Mouse (Mus musculus): ENCODE measurements around the gene Znfx1. TPM values are rescaled to one million over a fixed set of nuclear protein-coding genes. Genes with fewer than 3 reads are reported as not detected.

Znfx1 gene
- total and polyA plus RNA-seq, 2 experiments from 2014 or later = 4.4 to 25.4 TPM

- Histone ChIP-seq H3K9ac (no peak overlapping the region), H3K4me1 (ENCODE audit: insufficient read depth) (peaks cover 12% of the 10 kb centered on the region; the same call in 1 of the 2 replicates), H3K27me3 (ENCODE audit: insufficient read depth, low read length) (no peaks in the 10 kb centered on the region), H3K4me3 (ENCODE audit: low read depth, low read length) (no peak overlapping the region), H3K4me2 (ENCODE audit: low read depth) (no peak overlapping the region), H3K36me3 (ENCODE audit: insufficient read depth) (no peaks in the 10 kb centered on the region), H3K27ac (ENCODE audit: low read depth, low read length) (peak overlapping the region; percentile 75), H3K9me3 (ENCODE audit: low read length) (no peaks in the 10 kb centered on the region)
- DNase-seq = peak; percentile 51
- WGBS = 30% methylated on average over 18 of the region's 18 CpGs
- no peak for TF ChIP-seq CTCF (IDR thresholded peaks at IDR 0.05; ENCODE audit: low read depth)
- ATAC-seq = peak; percentile 61
These were observed 16.9 kb upstream of the Znfx1 start for GRCm38 (mm10) chr2:167079535-167080257.

- peak overlapping the region; percentile 75 for H3K27ac ChIP-seq (ENCODE audit: low read depth, low read length)
- no peak overlapping the region for H3K4me3 ChIP-seq (ENCODE audit: low read depth, low read length)
- ATAC-seq (peak; percentile 78), DNase-seq (peak; percentile 66)
- H3K4me1 ChIP-seq (ENCODE audit: insufficient read depth) = peaks cover 12% of the 10 kb centered on the region; the same call in 1 of the 2 replicates
- H3K4me2 ChIP-seq (ENCODE audit: low read depth) = no peak overlapping the region
- no peaks in the 10 kb centered on the region for H3K36me3 ChIP-seq (ENCODE audit: insufficient read depth)
- no peaks in the 10 kb centered on the region for H3K27me3 ChIP-seq (ENCODE audit: insufficient read depth, low read length)
- TF ChIP-seq CTCF (IDR thresholded peaks at IDR 0.05; ENCODE audit: low read depth) = no peak
- H3K9me3 ChIP-seq (ENCODE audit: low read length) = no peaks in the 10 kb centered on the region
- H3K9ac ChIP-seq = no peak overlapping the region
- WGBS = 52% methylated on average over 9 of the region's 9 CpGs
These were observed 16.2 kb upstream of the Znfx1 start for GRCm38 (mm10) chr2:167078931-167079495.

- WGBS = 49% methylated on average over 7 of the region's 7 CpGs
- H3K27ac ChIP-seq (ENCODE audit: low read depth, low read length) = no peak overlapping the region
- no peak overlapping the region for H3K4me2 ChIP-seq (ENCODE audit: low read depth)
- H3K9ac ChIP-seq = no peak overlapping the region
- H3K27me3 ChIP-seq (ENCODE audit: insufficient read depth, low read length) = no peaks in the 10 kb centered on the region
- TF ChIP-seq CTCF (IDR thresholded peaks at IDR 0.05; ENCODE audit: low read depth) = no peak
- no peaks in the 10 kb centered on the region for H3K9me3 ChIP-seq (ENCODE audit: low read length)
- ATAC-seq = no peak
- DNase-seq = no peak
- H3K4me1 ChIP-seq (ENCODE audit: insufficient read depth) = peaks cover 12% of the 10 kb centered on the region; the same call in 1 of the 2 replicates
- no peak overlapping the region for H3K4me3 ChIP-seq (ENCODE audit: low read depth, low read length)
- no peaks in the 10 kb centered on the region for H3K36me3 ChIP-seq (ENCODE audit: insufficient read depth)
These were observed 15.7 kb upstream of the Znfx1 start for GRCm38 (mm10) chr2:167078486-167078885.

GRCm38 (mm10) chr2:167077199-167077962 is 14.6 kb upstream of the Znfx1 start:
- H3K27ac ChIP-seq (ENCODE audit: low read depth, low read length) = no peak overlapping the region
- 86% methylated on average over 11 of the region's 11 CpGs for WGBS
- H3K4me2 ChIP-seq (ENCODE audit: low read depth) = no peak overlapping the region
- DNase-seq (no peak), ATAC-seq (no peak)
- peaks cover 12% of the 10 kb centered on the region; the same call in 1 of the 2 replicates for H3K4me1 ChIP-seq (ENCODE audit: insufficient read depth)
- no peak overlapping the region for H3K9ac ChIP-seq
- H3K36me3 ChIP-seq (ENCODE audit: insufficient read depth) = no peaks in the 10 kb centered on the region
- no peak overlapping the region for H3K4me3 ChIP-seq (ENCODE audit: low read depth, low read length)
- no peak for TF ChIP-seq CTCF (IDR thresholded peaks at IDR 0.05; ENCODE audit: low read depth)
- no peaks in the 10 kb centered on the region for H3K27me3 ChIP-seq (ENCODE audit: insufficient read depth, low read length)
- no peaks in the 10 kb centered on the region for H3K9me3 ChIP-seq (ENCODE audit: low read length)

GRCm38 (mm10) chr2:167076759-167077158 is 13.9 kb upstream of the Znfx1 start:
- no peak overlapping the region for H3K4me2 ChIP-seq (ENCODE audit: low read depth)
- ATAC-seq (no peak), DNase-seq (no peak)
- no peak overlapping the region for H3K27ac ChIP-seq (ENCODE audit: low read depth, low read length)
- 67% methylated on average over 2 of the region's 2 CpGs for WGBS
- H3K9ac ChIP-seq = no peak overlapping the region
- peaks cover 12% of the 10 kb centered on the region; the same call in 1 of the 2 replicates for H3K4me1 ChIP-seq (ENCODE audit: insufficient read depth)
- H3K4me3 ChIP-seq (ENCODE audit: low read depth, low read length) = no peak overlapping the region
- H3K27me3 ChIP-seq (ENCODE audit: insufficient read depth, low read length) = no peaks in the 10 kb centered on the region
- TF ChIP-seq CTCF (IDR thresholded peaks at IDR 0.05; ENCODE audit: low read depth) = no peak
- H3K36me3 ChIP-seq (ENCODE audit: insufficient read depth) = no peaks in the 10 kb centered on the region
- no peaks in the 10 kb centered on the region for H3K9me3 ChIP-seq (ENCODE audit: low read length)

- H3K27me3 ChIP-seq (ENCODE audit: insufficient read depth, low read length) = no peaks in the 10 kb centered on the region
- no peak for TF ChIP-seq CTCF (IDR thresholded peaks at IDR 0.05; ENCODE audit: low read depth)
- H3K4me2 ChIP-seq (ENCODE audit: low read depth) = no peak overlapping the region
- DNase-seq (no peak), ATAC-seq (no peak)
- peaks cover 12% of the 10 kb centered on the region; the same call in 1 of the 2 replicates for H3K4me1 ChIP-seq (ENCODE audit: insufficient read depth)
- WGBS = 97% methylated on average over 4 of the region's 4 CpGs
- H3K36me3 ChIP-seq (ENCODE audit: insufficient read depth) = no peaks in the 10 kb centered on the region
- no peak overlapping the region for H3K27ac ChIP-seq (ENCODE audit: low read depth, low read length)
- H3K4me3 ChIP-seq (ENCODE audit: low read depth, low read length) = no peak overlapping the region
- H3K9ac ChIP-seq = no peak overlapping the region
- H3K9me3 ChIP-seq (ENCODE audit: low read length) = no peaks in the 10 kb centered on the region
These were observed 13.5 kb upstream of the Znfx1 start for GRCm38 (mm10) chr2:167076352-167076751.

All from forebrain, postnatal 0 days (tissue).